Mouse (Mus musculus): Measurements from ENCODE around the gene Vps45. TPM values are rescaled to one million over a fixed set of nuclear protein-coding genes. Genes with fewer than 3 reads are reported as not detected.

Gene Vps45
- 10 to 100 TPM; 40.5 to 42.1 TPM for total RNA-seq (2021)

DNA sequence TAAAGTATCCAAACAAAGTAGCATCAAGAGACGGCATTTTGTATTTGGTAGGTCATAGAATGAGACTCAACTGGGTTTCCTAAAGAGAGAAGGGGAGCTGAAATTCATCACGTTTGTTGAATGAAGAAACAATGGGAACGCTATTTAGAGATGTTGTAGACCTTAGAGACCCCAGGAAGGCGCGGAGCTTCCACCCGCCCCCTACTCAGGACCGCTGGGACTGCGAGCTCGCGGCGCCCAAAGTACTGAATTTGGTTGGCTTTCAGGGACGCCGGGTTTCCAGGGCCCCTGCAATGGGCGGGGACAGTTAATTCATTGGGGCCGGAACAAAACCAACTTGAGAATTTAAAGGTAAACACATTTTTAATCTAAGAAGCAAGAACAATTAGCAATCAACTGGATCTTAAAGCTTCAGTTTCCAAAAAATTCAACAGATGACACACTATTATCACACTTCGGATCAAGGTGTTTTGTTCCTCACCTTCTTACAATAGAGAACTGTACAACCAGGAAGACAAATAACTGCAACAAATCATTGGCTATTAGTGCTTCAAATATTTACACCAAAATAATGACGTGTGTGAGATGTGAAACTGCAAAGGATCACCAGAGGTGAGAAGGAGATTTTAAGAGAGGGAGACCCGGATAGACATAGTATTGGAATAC lies at the start of gene Vps45:
Gene Vps45 (minus strand): TSS at position 236 of the 666 bp plus-strand sequence.
- peak; percentile 74 to 79 for DNase-seq (ENCODE audit: low spot score in 2 of 2)
- intact Hi-C loops (cut with DNase I) = no loop called here

DNA sequence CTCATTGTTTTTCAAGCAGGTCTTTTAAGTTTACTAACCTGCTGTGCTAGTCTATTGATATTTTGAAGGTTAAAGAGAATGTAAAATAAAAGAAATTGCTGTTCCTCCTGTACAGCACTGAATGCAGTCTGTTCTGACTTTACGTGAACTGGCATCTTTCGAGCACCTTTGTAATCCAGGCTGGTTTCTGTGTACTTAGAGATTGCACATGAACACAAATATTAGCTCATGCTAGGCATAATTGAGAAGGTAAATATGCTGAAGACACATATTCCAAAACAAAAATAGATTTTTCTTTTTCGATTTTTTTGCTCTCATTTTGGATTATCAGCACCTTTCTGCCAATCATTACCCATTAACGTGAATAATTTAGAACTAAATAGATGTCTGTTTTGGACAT lies 47.9 kb upstream of the Vps45 start:
- no peak for DNase-seq (ENCODE audit: low spot score in 2 of 2)
- intact Hi-C loops (cut with DNase I) = no loop called here

DNA sequence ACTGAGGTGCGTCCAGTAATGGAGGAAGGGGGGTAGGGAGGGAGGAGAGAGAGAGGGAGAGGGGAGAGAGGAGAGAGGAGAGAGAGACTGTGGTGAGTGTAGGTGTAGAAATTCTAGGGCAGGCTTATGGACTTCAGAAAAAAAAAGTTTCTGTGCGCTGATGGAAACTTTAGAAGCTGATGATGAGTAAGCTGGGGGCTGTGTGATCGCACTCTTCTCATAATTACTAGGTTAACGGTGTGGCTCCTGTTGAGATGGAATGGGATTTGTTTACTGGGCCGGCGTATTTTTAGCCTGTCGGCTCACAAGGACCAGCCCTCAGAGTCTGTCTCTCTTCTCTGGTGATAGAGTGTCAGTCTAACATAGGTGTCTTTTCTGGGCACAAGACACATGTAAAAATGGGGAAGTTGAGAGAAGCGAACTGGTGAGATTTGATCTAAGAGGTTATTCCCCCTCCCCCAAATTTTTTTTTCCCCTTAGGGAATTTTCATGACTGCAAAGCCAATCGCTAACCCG lies 47.0 kb upstream of the Vps45 start:
- DNase-seq (ENCODE audit: low spot score in 2 of 2) = no peak
- intact Hi-C loops (cut with DNase I) = no loop called here

DNA sequence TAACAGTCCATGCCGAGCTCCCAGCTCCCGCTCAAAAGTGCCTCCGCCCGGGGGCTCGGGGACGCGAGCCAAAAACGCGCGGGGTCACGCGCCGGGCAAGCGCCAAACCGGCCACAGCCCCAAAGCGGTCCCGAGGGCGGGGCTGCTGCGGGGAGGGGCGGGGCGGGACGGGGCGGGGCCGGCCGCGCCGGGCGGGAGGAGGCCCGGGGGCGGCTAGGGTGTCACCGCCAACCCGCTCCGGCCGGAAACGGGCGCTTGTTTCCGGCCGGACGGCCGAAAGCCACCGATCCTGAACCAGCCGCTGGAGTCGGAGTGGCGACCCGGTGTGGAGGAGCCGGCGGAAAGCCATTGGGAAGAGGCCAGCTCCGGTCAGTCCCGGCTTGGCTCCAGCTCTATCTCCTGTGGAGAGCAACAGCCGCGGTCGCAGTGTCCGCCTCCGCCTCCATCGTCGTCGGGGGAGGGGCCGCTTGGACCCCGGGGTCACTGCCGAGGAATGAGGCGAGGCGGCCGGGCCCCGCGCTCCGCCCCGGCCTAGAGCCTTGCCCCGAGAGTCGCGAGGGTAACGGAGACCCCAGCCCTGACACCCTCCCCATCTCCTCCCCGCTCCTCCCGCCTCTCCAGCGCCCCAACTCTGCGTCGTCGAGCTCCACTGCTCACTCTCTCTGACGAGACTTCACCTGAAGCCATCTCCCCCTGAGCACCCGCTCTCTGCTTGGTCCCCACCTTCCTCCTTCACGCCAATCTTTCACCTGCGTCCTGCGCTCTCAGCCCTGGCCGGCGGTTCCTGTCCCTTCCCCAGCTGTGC lies 46.2 kb upstream of the Vps45 start, which contains the start of gene Otud7b:
Gene Otud7b (plus strand): TSS at position 267 of the 805 bp plus-strand sequence.
- DNase-seq (ENCODE audit: low spot score in 2 of 2) = peak; percentile 73 to 79

DNA sequence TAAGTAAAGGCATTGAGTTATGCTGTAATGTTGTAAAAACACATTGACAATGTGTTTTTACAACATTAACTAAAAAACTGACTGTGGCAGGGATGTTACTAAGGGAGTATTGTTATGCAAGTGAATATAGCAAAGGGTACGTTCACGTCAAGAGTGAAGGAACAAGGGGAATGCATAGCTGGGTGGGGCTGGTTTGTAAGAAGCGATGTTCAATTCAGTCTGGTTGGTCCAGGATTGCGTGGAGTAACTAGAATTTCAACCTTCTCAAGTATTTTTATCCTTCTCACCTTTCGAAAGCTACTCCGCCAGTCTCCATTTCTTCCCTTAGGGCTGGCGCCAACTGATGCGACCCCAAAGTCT lies 45.6 kb upstream of the Vps45 start:
- DNase-seq (ENCODE audit: low spot score in 2 of 2) = no peak
- intact Hi-C loops (cut with DNase I) = loop anchor here (5.0 kb wide), 1 partner anchor 37 kb away; no protein-coding TSS in a partner anchor

More for the DNA sequence above, 46.2 kb upstream of the Vps45 start, which contains the start of gene Otud7b:
- intact Hi-C loops (cut with DNase I) = loop anchor here (5.0 kb wide), 1 partner anchor 37 kb away; no protein-coding TSS in a partner anchor

DNA sequence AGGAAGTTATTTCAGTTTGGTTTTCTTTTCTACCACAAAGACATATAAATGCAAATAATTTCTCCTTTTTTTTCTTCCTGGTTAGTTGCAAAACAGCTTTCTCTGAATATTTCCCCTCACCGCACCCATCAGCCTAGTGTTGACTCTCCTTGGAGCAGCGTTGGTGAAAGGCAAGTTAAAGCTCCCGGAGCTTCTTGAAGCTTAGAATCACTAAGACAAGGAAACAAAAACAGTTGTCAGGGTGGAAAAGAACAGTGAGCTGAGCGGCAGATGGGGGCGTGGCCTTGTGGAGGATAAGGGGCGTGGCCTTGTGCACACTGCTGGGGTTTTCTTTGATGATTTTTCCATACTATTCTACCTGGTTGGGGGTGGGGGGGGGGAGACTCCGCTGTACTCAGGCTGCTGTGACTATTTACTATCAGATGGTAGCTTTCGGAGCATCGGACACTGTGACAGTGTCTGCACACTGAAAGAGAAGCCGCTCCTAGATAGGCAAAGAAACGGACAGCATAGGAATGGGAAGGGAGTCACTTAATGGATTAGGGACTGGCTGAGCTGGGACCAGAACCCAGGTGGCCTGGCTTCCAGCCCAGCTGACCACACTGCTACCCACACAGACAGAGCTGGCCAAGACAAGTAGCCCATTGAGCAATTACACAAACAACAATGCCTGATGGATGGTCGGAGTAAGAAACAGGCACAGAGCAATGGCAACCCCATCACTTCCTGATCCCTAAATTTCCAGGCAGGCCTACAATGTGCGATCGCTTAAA lies 44.0 kb upstream of the Vps45 start:
- peak in 1 of 2 experiments; percentile 22 for DNase-seq (ENCODE audit: low spot score in 2 of 2)
- intact Hi-C loops (cut with DNase I) = loop anchor here (5.0 kb wide), 1 partner anchor 35 kb away; no protein-coding TSS in a partner anchor

DNA sequence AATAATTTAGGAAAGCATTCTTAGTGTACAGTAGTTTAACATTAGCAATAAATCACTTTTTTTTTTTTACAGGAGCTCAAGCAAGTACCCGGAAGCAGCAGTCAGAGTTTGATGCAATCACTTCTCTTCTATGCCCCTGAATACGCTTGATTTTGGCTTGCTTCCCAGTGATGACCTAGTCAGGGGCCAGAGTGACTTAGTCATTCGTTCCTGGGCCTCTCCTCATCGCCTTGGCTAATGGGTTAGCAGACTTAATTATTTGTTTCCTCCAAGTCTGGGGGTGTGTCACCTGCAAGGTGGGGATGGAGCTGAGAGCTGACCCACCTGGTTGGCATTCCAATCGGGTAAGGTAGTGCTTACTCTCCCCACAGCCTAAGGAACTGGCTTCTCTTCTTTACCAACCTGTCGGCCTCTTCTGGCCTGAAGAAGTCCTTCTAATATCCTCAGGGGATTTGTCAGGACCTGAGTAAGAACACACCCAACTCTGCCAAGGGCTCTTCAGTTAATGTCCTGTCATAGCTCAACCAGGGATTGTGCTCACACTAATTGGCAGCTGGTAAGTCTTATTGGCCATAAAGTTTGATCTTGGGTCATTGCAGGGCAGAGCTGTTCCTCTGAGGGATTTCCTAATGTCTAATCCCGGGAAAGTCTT lies 40.5 kb upstream of the Vps45 start:
- intact Hi-C loops (cut with DNase I) = no loop called here
- DNase-seq (ENCODE audit: low spot score in 2 of 2) = no peak

DNA sequence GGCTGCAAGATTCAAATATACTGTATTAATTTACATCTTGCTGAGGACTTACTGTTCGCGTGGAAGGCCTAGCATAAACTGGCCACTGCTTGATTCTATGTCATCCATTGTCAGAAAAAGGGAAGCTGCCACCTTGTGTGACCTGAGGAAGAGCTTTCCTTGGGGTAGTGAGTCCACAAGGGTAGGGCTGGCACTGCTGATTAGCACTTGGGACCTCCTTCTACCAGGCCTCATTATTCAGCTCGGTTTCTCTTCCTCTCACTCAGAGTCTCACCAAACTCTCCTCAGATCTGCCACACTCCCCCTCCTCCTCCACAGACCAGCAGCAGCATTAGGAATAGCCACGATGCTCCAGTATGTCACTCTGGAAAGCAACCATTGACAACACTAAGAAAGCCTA lies 39.9 kb upstream of the Vps45 start:
- intact Hi-C loops (cut with DNase I) = no loop called here
- no peak for DNase-seq (ENCODE audit: low spot score in 2 of 2)

DNA sequence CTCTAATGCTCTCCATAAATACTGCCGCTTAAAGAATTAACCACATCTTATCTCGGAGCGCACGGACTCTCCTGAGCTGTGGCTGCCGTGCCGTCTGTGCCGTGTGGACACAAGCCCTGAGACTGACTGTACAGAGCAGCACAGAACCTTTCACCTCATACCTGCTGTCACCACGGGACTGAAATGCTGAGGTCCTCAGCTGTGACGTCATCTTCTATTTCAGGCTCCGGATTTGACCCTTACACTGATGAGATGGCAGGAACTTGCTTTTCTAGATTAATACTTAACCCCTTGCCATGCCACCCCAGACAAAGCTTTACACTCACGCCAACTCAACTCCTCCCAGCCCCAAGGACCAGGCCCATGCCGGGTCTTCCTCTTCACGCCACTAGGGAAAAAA lies 35.9 kb upstream of the Vps45 start:
- intact Hi-C loops (cut with DNase I) = no loop called here
- no peak for DNase-seq (ENCODE audit: low spot score in 2 of 2)

DNA sequence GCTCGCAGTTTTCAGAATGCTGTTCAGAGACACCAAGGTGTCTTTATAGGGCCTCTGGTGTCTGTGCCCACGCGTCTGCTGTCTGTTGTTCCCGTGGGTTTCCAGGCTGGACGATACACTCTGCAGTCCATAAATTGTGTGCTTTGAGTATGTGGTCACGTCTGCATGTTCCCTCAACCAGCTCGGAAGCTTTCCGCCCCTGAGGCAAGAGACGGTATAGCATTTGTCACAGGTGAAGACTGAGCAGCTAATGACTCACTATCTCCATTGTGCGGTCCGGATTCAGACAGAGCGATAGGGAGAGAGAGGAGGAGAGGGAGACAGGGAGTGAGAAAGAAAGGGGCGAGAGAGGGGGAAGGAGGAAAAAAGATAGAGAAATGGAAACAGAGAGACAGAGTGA lies 35.2 kb upstream of the Vps45 start:
- DNase-seq (ENCODE audit: low spot score in 2 of 2) = no peak
- intact Hi-C loops (cut with DNase I) = no loop called here

DNA sequence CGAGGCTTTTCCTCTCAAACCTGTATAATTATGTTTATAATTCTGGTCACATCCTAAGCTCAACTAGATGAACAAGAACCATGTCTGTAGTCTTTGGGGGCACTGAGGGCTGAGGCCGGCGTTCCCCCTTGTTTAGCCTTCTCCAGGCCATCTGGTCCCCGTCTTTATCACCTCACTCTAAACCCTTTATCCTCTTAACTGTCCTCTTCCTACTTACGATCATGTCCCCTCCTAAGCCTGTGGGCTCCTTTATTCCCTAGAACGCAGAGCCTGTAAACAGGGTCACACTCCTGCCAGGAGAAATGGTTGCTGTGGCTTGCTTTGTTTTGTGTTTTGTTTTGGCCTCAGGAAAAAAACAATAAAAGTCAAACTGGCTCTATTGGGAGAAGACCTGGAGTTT lies 33.7 kb upstream of the Vps45 start:
- DNase-seq (ENCODE audit: low spot score in 2 of 2) = no peak
- intact Hi-C loops (cut with DNase I) = no loop called here

DNA sequence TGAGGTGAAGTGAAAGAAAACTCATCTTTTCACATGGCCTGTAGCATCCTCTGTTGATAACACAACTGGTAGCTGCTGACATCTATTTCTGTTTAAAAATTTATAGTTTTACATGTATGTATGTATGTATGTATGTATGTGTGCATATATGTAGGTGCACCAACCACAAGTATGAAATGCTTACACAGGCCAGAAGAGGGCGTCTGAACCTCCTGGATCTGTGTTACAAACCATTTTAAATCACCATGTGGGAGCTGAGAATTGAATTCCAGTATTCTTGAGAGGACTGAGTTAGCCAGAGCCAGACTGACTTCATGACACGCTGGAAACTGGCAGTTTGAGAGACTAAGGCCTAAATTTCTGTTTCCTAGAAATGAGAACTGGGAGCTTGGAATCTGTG lies 32.9 kb upstream of the Vps45 start:
- intact Hi-C loops (cut with DNase I) = no loop called here
- no peak for DNase-seq (ENCODE audit: low spot score in 2 of 2)

DNA sequence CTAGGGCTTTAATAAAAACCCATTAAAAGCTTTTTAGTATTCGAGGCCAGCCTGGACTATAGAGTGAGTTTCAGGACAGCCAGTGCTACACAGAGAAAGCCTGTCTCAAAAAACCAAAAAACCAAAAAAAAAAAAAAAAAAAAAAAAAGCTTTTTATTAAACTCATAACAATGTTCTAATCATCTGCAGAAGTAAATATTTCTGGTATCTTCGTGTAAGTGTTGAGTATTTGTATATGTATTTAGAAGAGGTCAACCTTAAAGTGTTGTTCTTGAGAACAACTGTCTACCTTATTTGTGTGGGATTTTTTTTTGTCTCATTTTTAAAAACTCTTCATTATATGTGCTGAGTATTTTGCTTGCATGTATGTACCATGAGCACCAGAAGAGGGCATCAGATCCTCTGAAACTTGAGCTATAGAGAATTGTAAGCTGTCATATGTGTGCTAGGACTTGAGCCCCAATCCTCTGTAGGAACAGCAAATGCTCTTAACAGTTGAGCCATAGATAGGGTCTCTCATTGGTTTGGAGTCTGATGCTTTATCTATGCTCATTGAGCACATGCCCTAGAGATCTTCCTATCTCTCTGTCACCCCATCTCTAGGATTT lies 31.7 kb upstream of the Vps45 start:
- DNase-seq (ENCODE audit: low spot score in 2 of 2) = no peak
- intact Hi-C loops (cut with DNase I) = no loop called here

DNA sequence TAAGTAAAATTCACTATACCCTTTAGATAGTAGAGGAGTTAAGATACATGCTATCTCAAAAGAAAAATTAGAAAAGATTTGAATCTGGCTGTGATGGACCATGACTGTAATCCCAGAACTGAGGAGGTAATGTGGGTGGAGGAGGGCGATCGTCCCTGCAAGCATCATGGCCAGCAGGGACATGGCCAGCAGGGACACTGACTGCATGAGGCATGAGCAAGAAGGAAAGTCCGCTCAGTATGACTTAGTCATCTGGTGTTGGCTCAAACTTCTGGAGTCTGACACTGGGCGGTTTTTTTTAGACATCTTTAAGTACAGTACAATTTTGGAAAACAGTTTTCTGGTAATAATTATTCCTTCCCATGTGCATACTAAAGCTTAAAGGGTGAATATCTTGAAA lies 29.5 kb upstream of the Vps45 start:
- DNase-seq (ENCODE audit: low spot score in 2 of 2) = no peak
- intact Hi-C loops (cut with DNase I) = no loop called here

DNA sequence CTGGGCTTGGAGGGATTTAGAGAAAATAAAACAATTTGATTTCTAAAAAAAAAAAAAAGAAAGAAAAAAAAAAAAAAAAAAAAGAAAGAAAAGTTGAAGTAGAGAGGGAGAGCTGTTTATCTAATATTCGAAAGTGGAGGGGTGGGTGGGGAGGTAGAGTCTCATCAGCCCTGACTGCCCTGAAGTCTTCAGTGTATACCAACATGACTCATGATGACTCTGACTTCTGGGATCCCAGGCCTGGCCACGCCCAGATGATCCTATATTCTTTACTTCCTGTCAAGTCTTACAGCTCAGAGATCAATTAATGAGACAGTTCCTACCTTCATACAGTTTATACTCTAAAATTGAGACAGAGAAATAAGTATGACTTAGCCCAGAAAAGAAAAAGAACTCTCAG lies 29.0 kb upstream of the Vps45 start:
- DNase-seq (ENCODE audit: low spot score in 2 of 2) = no peak
- intact Hi-C loops (cut with DNase I) = no loop called here

DNA sequence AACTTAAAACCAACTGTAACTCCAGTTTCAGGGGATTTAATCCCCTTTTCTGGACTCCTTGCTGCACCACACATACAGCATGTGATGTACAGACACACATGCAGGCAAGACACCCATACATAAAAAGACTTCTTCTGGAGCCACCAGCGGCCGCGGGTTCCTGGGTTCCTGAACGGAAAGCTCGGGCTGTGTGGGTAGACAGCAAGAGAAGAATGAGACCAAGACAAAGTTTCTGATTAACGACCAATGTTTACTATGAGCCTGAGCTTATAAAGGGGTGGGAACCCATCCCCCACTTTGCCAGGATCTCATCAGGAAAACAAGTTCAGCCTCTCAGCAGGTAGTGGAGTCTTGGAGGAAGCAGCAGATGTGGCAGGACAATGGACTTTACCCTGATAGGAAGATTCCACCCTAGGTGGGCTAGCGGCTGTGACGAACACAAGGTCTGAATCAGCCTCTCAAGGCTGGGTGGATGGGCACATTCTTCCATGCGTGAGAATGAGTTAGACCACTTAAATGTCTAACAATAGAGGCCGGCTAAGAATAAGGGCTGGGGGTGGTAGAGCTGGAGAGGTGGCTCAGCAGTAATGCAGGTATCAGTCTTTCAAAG lies 26.0 kb upstream of the Vps45 start:
- DNase-seq (ENCODE audit: low spot score in 2 of 2) = no peak
- intact Hi-C loops (cut with DNase I) = no loop called here

DNA sequence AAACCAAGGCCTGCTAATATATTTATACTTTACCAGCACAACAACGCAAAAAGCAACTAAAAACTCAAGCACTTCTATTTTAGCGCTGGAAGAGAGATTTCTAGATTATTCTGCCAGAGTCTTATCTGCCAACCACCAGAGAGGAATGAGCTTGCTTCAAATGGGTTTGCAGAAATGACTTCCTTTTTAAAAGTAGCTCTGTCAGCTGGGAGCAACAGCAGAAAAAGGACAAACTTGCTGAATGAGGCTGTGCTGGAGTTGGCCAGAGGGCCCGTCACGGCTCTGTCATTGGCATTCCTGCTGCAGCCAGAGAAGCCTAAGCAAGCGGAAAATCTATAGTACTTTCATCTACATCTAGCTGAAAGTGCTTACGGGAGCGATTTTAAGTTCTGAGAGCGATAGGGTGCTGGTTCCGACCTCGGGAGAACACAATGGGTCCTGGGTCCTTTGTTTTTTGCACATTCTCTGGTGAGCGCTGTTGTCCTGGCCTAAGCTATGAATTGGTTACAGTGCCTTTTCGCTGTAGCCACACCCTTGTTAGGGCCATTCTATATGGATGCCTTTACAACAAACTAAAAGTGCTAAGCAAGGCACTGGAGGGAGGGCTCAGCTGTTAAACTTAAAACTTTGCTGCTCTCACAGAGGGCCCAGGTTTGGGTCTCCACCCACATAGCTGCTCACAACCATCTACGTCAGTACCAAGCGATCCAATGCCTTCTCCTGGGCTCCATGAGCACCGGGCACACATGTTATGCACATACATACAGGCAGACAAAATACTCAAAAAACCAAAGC lies 24.6 kb upstream of the Vps45 start:
- intact Hi-C loops (cut with DNase I) = no loop called here
- no peak for DNase-seq (ENCODE audit: low spot score in 2 of 2)

DNA sequence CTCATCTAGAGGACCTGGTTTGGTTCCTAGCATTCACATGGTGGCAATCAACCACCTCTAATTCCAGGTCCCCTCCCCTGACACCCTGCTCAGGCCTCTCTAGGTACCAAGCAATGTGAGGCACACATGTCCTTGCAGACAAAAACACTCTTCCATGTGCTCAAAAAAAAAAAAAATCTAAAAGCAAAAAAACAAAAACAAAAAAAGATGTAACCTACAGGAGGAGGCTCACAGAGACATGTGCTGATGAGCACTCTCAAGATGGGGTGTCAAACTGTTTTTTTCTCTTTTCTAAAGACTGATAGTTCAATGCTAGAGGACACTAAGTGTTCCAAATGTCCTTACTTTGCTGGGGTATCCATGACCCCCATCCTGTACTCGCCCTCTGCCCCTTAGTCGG lies 23.8 kb upstream of the Vps45 start:
- intact Hi-C loops (cut with DNase I) = no loop called here
- DNase-seq (ENCODE audit: low spot score in 2 of 2) = no peak
